16 mouse cellular contexts compared by ENCODE assay signal in genomic region chr17:70807885-70808284, GRCm38 (mm10).
"Had no signal": no experiment of that assay in that cellular context is flagged by ENCODE, and none has a peak within 500 bp of the region (broad histone marks: within the 10 kb centered on the region; RNA-seq: fewer than 3 reads in every experiment).

No protein-coding gene starts in this region.

- H3K27ac ChIP-seq: midbrain, embryonic 10.5 days; midbrain, embryonic 12.5 days; neural tube, embryonic 13.5 days; neural tube, embryonic 15.5 days; stomach, embryonic 15.5 days; stomach, postnatal 0 days had no signal

- H3K27me3 ChIP-seq: neural tube, embryonic 13.5 days; neural tube, embryonic 15.5 days; stomach, embryonic 15.5 days had no signal

- DNase-seq: lung, adult 18-20 months; lung, embryonic 14.5 days; lung, postnatal 10 days; lung, postnatal 4 days; midbrain, embryonic 14.5 days; right cerebral cortex, postnatal 14 days; thymus, adult 2 months; thymus, postnatal 25 days; thymus, postnatal 4 days had no signal

- H3K36me3 ChIP-seq: midbrain, embryonic 10.5 days; midbrain, embryonic 12.5 days; neural tube, embryonic 13.5 days; neural tube, embryonic 15.5 days; stomach, embryonic 15.5 days had no signal

- H3K4me1 ChIP-seq: neural tube, embryonic 13.5 days; neural tube, embryonic 15.5 days had no signal

- H3K4me3 ChIP-seq: midbrain, embryonic 10.5 days; midbrain, embryonic 12.5 days; myocyte; neural tube, embryonic 13.5 days; neural tube, embryonic 15.5 days; stomach, embryonic 15.5 days had no signal

- H3K9me3 ChIP-seq: midbrain, embryonic 10.5 days; midbrain, embryonic 12.5 days; neural tube, embryonic 13.5 days; neural tube, embryonic 15.5 days; stomach, embryonic 15.5 days had no signal

- H3K4me2 ChIP-seq: neural tube, embryonic 13.5 days; neural tube, embryonic 15.5 days; stomach, embryonic 15.5 days had no signal

- H3K9ac ChIP-seq: lung, embryonic 14.5 days; midbrain, embryonic 12.5 days; neural tube, embryonic 13.5 days; neural tube, embryonic 15.5 days; stomach, embryonic 15.5 days had no signal
